Mouse (Mus musculus) G1E (cell line): Measurements from ENCODE around the gene Flrt1.

ENCODE experiments used
- CTCF ChIP-seq: IDR thresholded peaks from 2 replicates; pipeline ENCODE4 v1.5.1; 2012; ENCODE audit warnings: low read depth, low read length, inconsistent platforms, mixed read lengths
- GATA1 ChIP-seq: IDR thresholded peaks from 2 replicates; pipeline ENCODE4 v1.6.1; 2012; ENCODE audit warnings: borderline replicate concordance, low read length, inconsistent platforms, mixed read lengths
- POLR2AphosphoS5 ChIP-seq: IDR thresholded peaks from 2 replicates; pipeline ENCODE4 v1.6.1; 2012; ENCODE audit warnings: low read depth, low read length, inconsistent platforms; ENCODE audit not compliant: insufficient replicate concordance
- TAL1 ChIP-seq: conservative IDR thresholded peaks from 2 replicates; pipeline ENCODE4 v1.6.1; 2012; ENCODE audit warnings: low read depth, low read length, inconsistent platforms, mixed read lengths

DNA sequence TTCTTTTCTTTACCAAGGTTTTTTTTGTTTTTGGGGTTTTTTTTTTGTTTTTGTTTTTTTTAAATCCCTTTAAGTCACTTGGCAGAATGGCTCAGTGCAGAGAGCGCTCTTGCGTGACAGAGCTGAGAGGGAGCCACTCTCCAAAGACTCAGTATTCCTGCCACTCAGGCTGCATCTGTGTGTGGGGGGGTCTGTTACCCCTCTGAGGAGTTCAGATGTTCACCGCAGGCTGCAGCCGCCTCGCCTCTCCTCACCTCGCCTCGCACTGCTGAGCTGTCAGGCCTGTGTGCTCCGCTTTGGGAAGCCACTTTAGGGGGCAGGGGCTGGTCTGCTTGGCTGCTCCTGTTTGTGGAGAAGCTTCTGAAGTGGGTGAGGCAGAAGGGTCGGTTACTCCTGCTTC lies at the start of gene Flrt1:
- no peak for TF ChIP-seq CTCF
- TF ChIP-seq TAL1: no peak
- TF ChIP-seq GATA1: no peak
- no peak for TF ChIP-seq POLR2AphosphoS5
